Comparison of ENCODE assay signal across 9 mouse cellular contexts in the genomic region with DNA sequence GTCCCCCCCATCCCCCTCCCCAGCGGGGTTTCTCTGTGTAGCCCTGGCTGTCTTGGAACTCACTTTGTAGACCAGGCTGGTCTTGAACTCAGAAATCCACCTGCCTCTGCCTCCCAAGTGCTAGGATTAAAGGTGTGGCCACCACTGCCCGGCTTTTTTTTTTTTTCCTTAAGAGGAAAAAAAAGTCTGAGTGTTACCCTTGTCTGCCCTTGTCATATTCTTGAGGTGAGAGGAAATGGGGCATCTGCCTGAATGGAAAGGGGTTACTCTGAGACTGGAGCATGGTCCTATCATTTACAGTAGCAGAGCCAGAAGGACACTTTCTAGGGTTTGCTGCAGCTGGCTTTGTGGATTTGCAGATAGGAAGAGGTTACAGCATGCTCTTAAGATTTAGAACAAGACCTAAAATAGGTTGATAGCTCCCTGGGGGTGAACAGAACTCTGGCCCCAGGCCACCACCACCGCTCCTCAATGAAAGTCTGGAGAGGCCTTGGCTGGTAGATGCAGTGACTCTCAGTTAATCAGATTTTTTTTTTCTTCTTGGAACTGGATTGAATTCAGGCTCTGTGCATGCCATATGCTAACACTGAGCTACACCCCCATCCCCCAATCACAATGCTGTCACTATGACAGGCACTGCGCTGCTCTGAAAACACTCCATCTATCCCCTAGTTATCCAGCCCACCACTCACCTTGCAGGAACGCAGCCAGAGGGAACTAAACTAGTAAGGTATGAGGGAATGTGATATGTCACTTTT. TPM values are rescaled to one million over a fixed set of nuclear protein-coding genes. Genes with fewer than 3 reads are reported as not detected.
DNase-seq lines count a peak whose midpoint lies in the region; ATAC-seq lines count a peak whose summit lies in the region.
"Had no signal": no experiment of that assay in that cellular context is flagged by ENCODE, and none has a peak within 500 bp of the region (broad histone marks: within the 10 kb centered on the region; RNA-seq: fewer than 3 reads in every experiment).

No protein-coding gene starts in this region.

- H3K27me3 ChIP-seq in embryonic facial prominence, embryonic 10.5 days (replicated peaks; ENCODE audit: low read depth, poor library complexity, severe bottlenecking), result no peaks in the 10 kb centered on the region
- H3K27me3 ChIP-seq in hindbrain, embryonic 16.5 days (replicated peaks; ENCODE audit: control insufficient read depth, insufficient read depth, low read length), result no peaks in the 10 kb centered on the region

- H3K4me3 ChIP-seq in embryonic facial prominence, embryonic 10.5 days, result no peak overlapping the region
- H3K4me3 ChIP-seq in hindbrain, embryonic 16.5 days (ENCODE audit: low read length), result no peak overlapping the region

- peak overlapping the region; percentile 51 for H3K4me2 ChIP-seq in hindbrain, embryonic 16.5 days (ENCODE audit: low read length)

- H3K9me3 ChIP-seq in embryonic facial prominence, embryonic 10.5 days, result 0 out of 2 replicates have a peak, but pooled peaks cover 5% of the 10 kb centered on the region
- H3K9me3 ChIP-seq in hindbrain, embryonic 16.5 days (ENCODE audit: control insufficient read depth, low read length), result no peaks in the 10 kb centered on the region

- WGBS in embryonic facial prominence, embryonic 10.5 days, result 76% methylated on average over 5 of the region's 5 CpGs
- WGBS in hindbrain, embryonic 16.5 days, result 69% methylated on average over 4 of the region's 5 CpGs

- peak; percentile 63 for DNase-seq in adrenal gland, postnatal 10 days
- no peak for DNase-seq in adrenal gland, postnatal 25 days
- DNase-seq in 3T3-L1 (ENCODE audit: low read depth, low spot score), result peak; percentile 30
- DNase-seq in embryonic facial prominence, embryonic 10.5 days (ENCODE audit: low spot score), result peak; percentile 9
- no peak for DNase-seq in embryo, embryonic 10.5 days (ENCODE audit: low spot score)
- DNase-seq in thymus, postnatal 10 days (ENCODE audit: low spot score in 2 of 2), result no peak
- DNase-seq in lung, postnatal 10 days, result no peak

- H3K27ac ChIP-seq in embryonic facial prominence, embryonic 10.5 days (replicated peaks), result peak overlapping the region; percentile 61
- peak overlapping the region; percentile 71 for H3K27ac ChIP-seq in hindbrain, embryonic 16.5 days (ENCODE audit: low read depth, low read length)

- no peaks in the 10 kb centered on the region for H3K36me3 ChIP-seq in embryonic facial prominence, embryonic 10.5 days (replicated peaks)
- no peaks in the 10 kb centered on the region for H3K36me3 ChIP-seq in hindbrain, embryonic 16.5 days (ENCODE audit: control insufficient read depth, insufficient read depth, low read length)

- peaks cover 60% of the 10 kb centered on the region for H3K4me1 ChIP-seq in embryonic facial prominence, embryonic 10.5 days
- peaks cover 27% of the 10 kb centered on the region for H3K4me1 ChIP-seq in hindbrain, embryonic 16.5 days (ENCODE audit: control insufficient read depth, insufficient read depth, low read depth, low read length)

- no peak overlapping the region for H3K9ac ChIP-seq in hindbrain, embryonic 16.5 days (ENCODE audit: low read depth, low read length)

- ATAC-seq in hindbrain, embryonic 16.5 days, result no peak

RNA-seq across cellular contexts. Expression of a gene that starts 9.3 kb away (rescaled TPM):
- total RNA-seq in adrenal gland, postnatal 10 days (2021), result 10 to 100 TPM; 35.4 to 43.9 TPM
- 29.7 and 29.9 TPM in 2 replicates for total RNA-seq in adrenal gland, postnatal 25 days (2021)
- polyA plus RNA-seq in embryonic facial prominence, embryonic 10.5 days (2016; fragmentation: Nextera tagmentation; extraction: Ambion mirVana), result 97.9 and 99.9 TPM in 2 replicates
- 69.1 and 69.5 TPM in 2 replicates for polyA plus RNA-seq in hindbrain, embryonic 16.5 days (2015; fragmentation: Nextera tagmentation; extraction: Ambion mirVana)

RNA-seq across cellular contexts. Expression of a gene that starts 23.2 kb away (rescaled TPM):
- 10 to 100 TPM; 24.9 to 61.2 TPM for total RNA-seq in adrenal gland, postnatal 10 days (2021)
- 0.71 and 0.76 TPM in 2 replicates for total RNA-seq in adrenal gland, postnatal 25 days (2021)
- 65.5 and 73.2 TPM in 2 replicates for polyA plus RNA-seq in embryonic facial prominence, embryonic 10.5 days (2016; fragmentation: Nextera tagmentation; extraction: Ambion mirVana)
- 1,169 and 1,199 TPM in 2 replicates for polyA plus RNA-seq in hindbrain, embryonic 16.5 days (2015; fragmentation: Nextera tagmentation; extraction: Ambion mirVana)
- total RNA-seq: hematopoietic stem cell, adult 5-6 weeks had no signal

Comparison
In these comparisons a context has a peak if more than half of its experiments do, and no peak if none do; other contexts are left out.
1. DNase-seq: peak in adrenal gland, postnatal 10 days (single experiment), 3T3-L1 (single experiment) and embryonic facial prominence, embryonic 10.5 days (single experiment); none in adrenal gland, postnatal 25 days (single experiment), embryo, embryonic 10.5 days (single experiment), thymus, postnatal 10 days (0 of 2) and lung, postnatal 10 days (single experiment).
2. RNA of a gene that starts 23.2 kb away (total RNA-seq): 24.9 to 61.2 TPM in adrenal gland, postnatal 10 days; 0.71 to 0.76 TPM in adrenal gland, postnatal 25 days; every median in the first group is over 10 times any median in the second.